Mouse (Mus musculus): Measurements from ENCODE around the gene Cbx3. TPM values are rescaled to one million over a fixed set of nuclear protein-coding genes. Genes with fewer than 3 reads are reported as not detected.

Cbx3 gene
- polyA plus RNA-seq, 1 experiment from 2014 or later = 390 TPM

Other genes starting within 250 kb of the Cbx3 start
- 6.0 and 9.6 TPM in 2 replicates for gene Nfe2l3, start 37.7 kb upstream of the Cbx3 start, polyA plus RNA-seq (2014; fragmentation: Nextera tagmentation; extraction: Ambion mirVana)
- gene Hnrnpa2b1, start 466 bp upstream of the Cbx3 start, polyA plus RNA-seq (2014; fragmentation: Nextera tagmentation; extraction: Ambion mirVana) = 701 and 734 TPM in 2 replicates
- gene Snx10, start 53.5 kb downstream of the Cbx3 start, polyA plus RNA-seq (2014; fragmentation: Nextera tagmentation; extraction: Ambion mirVana) = 60.3 and 69.1 TPM in 2 replicates

Data from hindbrain, embryonic 14.5 days (tissue).